Mouse (Mus musculus): Measurements from ENCODE around the gene Kcnk13. TPM values are rescaled to one million over a fixed set of nuclear protein-coding genes. Genes with fewer than 3 reads are reported as not detected.

Kcnk13 gene
- polyA plus RNA-seq, 1 experiment from 2014 or later = 0.31 TPM

DNA sequence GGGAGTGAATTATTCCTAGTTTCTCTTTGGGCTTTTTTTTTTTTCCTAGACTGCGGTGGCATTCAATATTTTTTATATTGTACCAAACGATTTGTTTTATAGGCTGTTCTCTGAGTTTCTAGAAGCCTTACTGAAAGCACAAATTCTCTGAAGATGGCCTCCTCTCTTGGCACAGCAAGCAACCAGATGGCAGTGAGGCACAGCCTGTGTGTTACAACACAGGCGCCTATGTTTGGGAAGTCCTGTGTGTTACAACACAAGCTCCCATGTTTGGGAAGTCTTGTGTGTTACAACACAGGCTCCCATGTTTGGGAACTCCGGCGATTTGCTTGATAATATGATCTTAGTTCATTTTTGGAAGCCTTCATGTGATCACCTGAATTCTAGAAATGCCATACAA, 31.7 kb downstream of the Kcnk13 start:
- H3K4me3 ChIP-seq = no peak overlapping the region
- H3K4me2 ChIP-seq = no peak overlapping the region
- H3K9ac ChIP-seq = no peak overlapping the region
- no peak overlapping the region for H3K27ac ChIP-seq
- no peaks in the 10 kb centered on the region for H3K4me1 ChIP-seq (replicated peaks)
- H3K9me3 ChIP-seq (replicated peaks) = no peaks in the 10 kb centered on the region
- no peak for ATAC-seq (replicated peaks; ENCODE audit: insufficient number of reproducible peaks, insufficient read depth, low FRiP score, low read depth)
- no peaks in the 10 kb centered on the region for H3K36me3 ChIP-seq
- no peaks in the 10 kb centered on the region for H3K27me3 ChIP-seq
- 87% methylated on average over 5 of the region's 5 CpGs for WGBS

- no peak for ATAC-seq (replicated peaks; ENCODE audit: insufficient number of reproducible peaks, insufficient read depth, low FRiP score, low read depth)
- WGBS = 78% methylated on average over 5 of the region's 5 CpGs
- no peaks in the 10 kb centered on the region for H3K4me1 ChIP-seq (replicated peaks)
- H3K4me3 ChIP-seq = no peak overlapping the region
- H3K36me3 ChIP-seq = no peaks in the 10 kb centered on the region
- H3K9ac ChIP-seq = no peak overlapping the region
- H3K27me3 ChIP-seq = no peaks in the 10 kb centered on the region
- no peak overlapping the region for H3K27ac ChIP-seq
- no peak overlapping the region for H3K4me2 ChIP-seq
- no peaks in the 10 kb centered on the region for H3K9me3 ChIP-seq (replicated peaks)
Observed at GRCm38 (mm10) chr12:99999726-100000125, 35.4 kb downstream of the Kcnk13 start.

- Histone ChIP-seq H3K36me3 (no peaks in the 10 kb centered on the region), H3K9me3 (replicated peaks) (no peaks in the 10 kb centered on the region), H3K4me2 (no peak overlapping the region), H3K4me1 (replicated peaks) (no peaks in the 10 kb centered on the region), H3K27me3 (no peaks in the 10 kb centered on the region), H3K4me3 (no peak overlapping the region), H3K27ac (no peak overlapping the region), H3K9ac (no peak overlapping the region)
- ATAC-seq (replicated peaks; ENCODE audit: insufficient number of reproducible peaks, insufficient read depth, low FRiP score, low read depth) = no peak
- 86% methylated on average over 7 of the region's 7 CpGs for WGBS
Observed at GRCm38 (mm10) chr12:100000381-100000780, 36.1 kb downstream of the Kcnk13 start.

- H3K9ac ChIP-seq = no peak overlapping the region
- 84% methylated on average over 3 of the region's 3 CpGs for WGBS
- no peaks in the 10 kb centered on the region for H3K4me1 ChIP-seq (replicated peaks)
- no peak overlapping the region for H3K27ac ChIP-seq
- H3K4me3 ChIP-seq = no peak overlapping the region
- no peaks in the 10 kb centered on the region for H3K36me3 ChIP-seq
- no peak for ATAC-seq (replicated peaks; ENCODE audit: insufficient number of reproducible peaks, insufficient read depth, low FRiP score, low read depth)
- no peaks in the 10 kb centered on the region for H3K27me3 ChIP-seq
- no peaks in the 10 kb centered on the region for H3K9me3 ChIP-seq (replicated peaks)
- no peak overlapping the region for H3K4me2 ChIP-seq
Observed at GRCm38 (mm10) chr12:100001246-100001645, 36.9 kb downstream of the Kcnk13 start.

GRCm38 (mm10) chr12:100001910-100002309, 37.6 kb downstream of the Kcnk13 start:
- no peak overlapping the region for H3K4me2 ChIP-seq
- WGBS = 57% methylated on average over 3 of the region's 3 CpGs
- no peaks in the 10 kb centered on the region for H3K36me3 ChIP-seq
- no peak overlapping the region for H3K4me3 ChIP-seq
- no peaks in the 10 kb centered on the region for H3K9me3 ChIP-seq (replicated peaks)
- H3K9ac ChIP-seq = no peak overlapping the region
- no peaks in the 10 kb centered on the region for H3K4me1 ChIP-seq (replicated peaks)
- no peak for ATAC-seq (replicated peaks; ENCODE audit: insufficient number of reproducible peaks, insufficient read depth, low FRiP score, low read depth)
- no peaks in the 10 kb centered on the region for H3K27me3 ChIP-seq
- no peak overlapping the region for H3K27ac ChIP-seq

- Histone ChIP-seq H3K9me3 (replicated peaks) (no peaks in the 10 kb centered on the region), H3K36me3 (no peaks in the 10 kb centered on the region), H3K4me1 (replicated peaks) (no peaks in the 10 kb centered on the region), H3K4me3 (no peak overlapping the region), H3K4me2 (no peak overlapping the region), H3K27me3 (no peaks in the 10 kb centered on the region), H3K27ac (no peak overlapping the region), H3K9ac (no peak overlapping the region)
- ATAC-seq (replicated peaks; ENCODE audit: insufficient number of reproducible peaks, insufficient read depth, low FRiP score, low read depth) = no peak
- WGBS = 54% methylated on average over 8 of the region's 8 CpGs
Observed at GRCm38 (mm10) chr12:100002914-100003587, 38.8 kb downstream of the Kcnk13 start.

DNA sequence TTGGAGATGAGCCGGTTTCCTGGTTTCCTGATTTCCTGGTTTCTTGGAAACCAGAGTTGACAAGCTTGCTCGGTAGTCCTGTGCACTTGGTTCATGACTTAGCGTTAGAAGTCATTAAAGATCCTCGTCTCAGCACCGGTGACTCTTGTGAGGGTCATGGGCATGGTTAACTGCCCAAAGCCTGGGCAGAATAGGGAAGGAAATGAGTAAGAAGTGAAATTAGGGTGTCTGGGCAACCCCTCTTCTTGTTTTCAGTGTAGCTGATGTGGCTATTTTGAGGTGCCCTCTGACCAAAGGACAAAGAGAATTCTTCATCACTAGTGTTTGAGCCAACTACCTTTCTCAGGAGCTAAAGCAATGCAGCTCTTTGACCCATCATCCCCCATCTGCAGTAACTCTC, 41.0 kb downstream of the Kcnk13 start:
- Histone ChIP-seq H3K4me1 (replicated peaks) (no peaks in the 10 kb centered on the region), H3K4me2 (no peak overlapping the region), H3K36me3 (no peaks in the 10 kb centered on the region), H3K27me3 (no peaks in the 10 kb centered on the region), H3K4me3 (no peak overlapping the region), H3K27ac (no peak overlapping the region), H3K9me3 (replicated peaks) (no peaks in the 10 kb centered on the region), H3K9ac (no peak overlapping the region)
- WGBS = 81% methylated on average over 5 of the region's 5 CpGs
- ATAC-seq (replicated peaks; ENCODE audit: insufficient number of reproducible peaks, insufficient read depth, low FRiP score, low read depth) = no peak

DNA sequence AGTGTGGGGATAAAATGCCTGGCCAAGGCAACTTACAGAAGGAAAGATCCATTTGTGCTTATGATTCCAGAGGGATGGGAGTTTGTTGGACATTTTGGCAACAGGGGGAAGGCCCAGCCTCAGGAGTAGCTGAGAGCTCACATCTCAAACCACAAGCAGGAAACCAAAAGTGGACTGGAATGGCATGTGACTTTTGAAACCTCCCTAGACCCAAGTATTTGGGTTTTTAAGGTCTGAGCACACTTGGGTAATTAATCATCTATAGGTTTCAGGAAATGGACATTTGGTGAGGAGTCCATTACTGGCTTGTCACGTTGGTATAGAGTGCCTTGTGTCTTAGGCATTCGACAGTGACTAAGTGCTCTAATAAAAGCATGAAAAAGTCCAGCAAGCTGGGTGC, 42.4 kb downstream of the Kcnk13 start:
- Histone ChIP-seq H3K36me3 (no peaks in the 10 kb centered on the region), H3K9me3 (replicated peaks) (no peaks in the 10 kb centered on the region), H3K4me1 (replicated peaks) (no peaks in the 10 kb centered on the region), H3K4me3 (no peak overlapping the region), H3K27me3 (no peaks in the 10 kb centered on the region), H3K27ac (no peak overlapping the region), H3K9ac (no peak overlapping the region), H3K4me2 (no peak overlapping the region)
- WGBS = 56% methylated on average over 2 of the region's 2 CpGs
- no peak for ATAC-seq (replicated peaks; ENCODE audit: insufficient number of reproducible peaks, insufficient read depth, low FRiP score, low read depth)

GRCm38 (mm10) chr12:100012839-100013238, 48.5 kb downstream of the Kcnk13 start:
- no peak overlapping the region for H3K27ac ChIP-seq
- H3K4me3 ChIP-seq = no peak overlapping the region
- H3K27me3 ChIP-seq = no peaks in the 10 kb centered on the region
- 83% methylated on average over 3 of the region's 3 CpGs for WGBS
- ATAC-seq (replicated peaks; ENCODE audit: insufficient number of reproducible peaks, insufficient read depth, low FRiP score, low read depth) = no peak
- H3K9ac ChIP-seq = no peak overlapping the region
- H3K9me3 ChIP-seq (replicated peaks) = no peaks in the 10 kb centered on the region
- no peak overlapping the region for H3K4me2 ChIP-seq
- no peaks in the 10 kb centered on the region for H3K36me3 ChIP-seq
- no peaks in the 10 kb centered on the region for H3K4me1 ChIP-seq (replicated peaks)

- no peak overlapping the region for H3K4me2 ChIP-seq
Observed at GRCm38 (mm10) chr12:100015146-100015545, 50.8 kb downstream of the Kcnk13 start.

GRCm38 (mm10) chr12:100017709-100018108, 53.4 kb downstream of the Kcnk13 start:
- ATAC-seq (replicated peaks; ENCODE audit: insufficient number of reproducible peaks, insufficient read depth, low FRiP score, low read depth) = no peak
- H3K4me3 ChIP-seq = no peak overlapping the region
- no peaks in the 10 kb centered on the region for H3K4me1 ChIP-seq (replicated peaks)
- H3K27me3 ChIP-seq = no peaks in the 10 kb centered on the region
- no peak overlapping the region for H3K9ac ChIP-seq
- H3K27ac ChIP-seq = no peak overlapping the region
- H3K36me3 ChIP-seq = no peaks in the 10 kb centered on the region
- WGBS = 73% methylated on average over 6 of the region's 6 CpGs
- no peak overlapping the region for H3K4me2 ChIP-seq
- no peaks in the 10 kb centered on the region for H3K9me3 ChIP-seq (replicated peaks)

More at GRCm38 (mm10) chr12:100015146-100015545, 50.8 kb downstream of the Kcnk13 start:
- no peaks in the 10 kb centered on the region for H3K36me3 ChIP-seq
- no peaks in the 10 kb centered on the region for H3K9me3 ChIP-seq (replicated peaks)
- no peaks in the 10 kb centered on the region for H3K27me3 ChIP-seq
- 86% methylated on average over 5 of the region's 5 CpGs for WGBS
- no peak for ATAC-seq (replicated peaks; ENCODE audit: insufficient number of reproducible peaks, insufficient read depth, low FRiP score, low read depth)
- no peak overlapping the region for H3K9ac ChIP-seq
- no peak overlapping the region for H3K4me3 ChIP-seq
- H3K4me1 ChIP-seq (replicated peaks) = no peaks in the 10 kb centered on the region
- no peak overlapping the region for H3K27ac ChIP-seq

DNA sequence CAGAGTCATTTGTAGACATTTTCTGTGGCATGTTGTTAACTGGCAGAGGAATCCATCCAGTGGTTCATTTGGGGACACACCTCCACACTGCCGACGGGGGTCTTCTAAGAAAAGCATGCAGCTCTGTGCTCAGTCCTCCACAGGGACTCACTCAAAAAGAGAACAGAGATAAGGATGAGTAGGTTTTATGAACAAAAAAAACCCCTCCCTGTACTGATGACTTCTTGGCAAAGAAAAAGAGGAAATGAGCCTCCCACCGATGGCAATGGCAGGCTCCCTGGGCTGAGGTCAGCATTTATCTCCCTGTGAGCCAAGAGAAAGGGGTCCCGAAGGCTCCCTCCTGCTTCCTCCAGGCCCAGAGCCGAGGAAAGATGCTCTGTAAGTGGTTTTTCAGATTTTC, 58.2 kb downstream of the Kcnk13 start:
- Histone ChIP-seq H3K27ac (no peak overlapping the region), H3K27me3 (no peaks in the 10 kb centered on the region), H3K9ac (no peak overlapping the region), H3K9me3 (replicated peaks) (no peaks in the 10 kb centered on the region), H3K36me3 (no peaks in the 10 kb centered on the region), H3K4me1 (replicated peaks) (no peaks in the 10 kb centered on the region), H3K4me3 (no peak overlapping the region), H3K4me2 (no peak overlapping the region)
- no peak for ATAC-seq (replicated peaks; ENCODE audit: insufficient number of reproducible peaks, insufficient read depth, low FRiP score, low read depth)
- WGBS = 51% methylated on average over 5 of the region's 5 CpGs
